Mouse (Mus musculus): Measurements from ENCODE around the gene Ssh3.

GRCm38 (mm10) chr19:4299574-4300270 lies 30.7 kb upstream of the Ssh3 start:
- TF ChIP-seq GATA1 (IDR thresholded peaks at IDR 0.05; ENCODE audit: low read length) (no peak), TAL1 (IDR thresholded peaks at IDR 0.05; ENCODE audit: low read length) (no peak)
